Mouse (Mus musculus): ENCODE data around the gene Fam163b. TPM values are rescaled to one million over a fixed set of nuclear protein-coding genes. Genes with fewer than 3 reads are reported as not detected.

Gene Fam163b
- 129 and 142 TPM in 2 replicates for polyA plus RNA-seq (2012; rRNA removed)

DNA sequence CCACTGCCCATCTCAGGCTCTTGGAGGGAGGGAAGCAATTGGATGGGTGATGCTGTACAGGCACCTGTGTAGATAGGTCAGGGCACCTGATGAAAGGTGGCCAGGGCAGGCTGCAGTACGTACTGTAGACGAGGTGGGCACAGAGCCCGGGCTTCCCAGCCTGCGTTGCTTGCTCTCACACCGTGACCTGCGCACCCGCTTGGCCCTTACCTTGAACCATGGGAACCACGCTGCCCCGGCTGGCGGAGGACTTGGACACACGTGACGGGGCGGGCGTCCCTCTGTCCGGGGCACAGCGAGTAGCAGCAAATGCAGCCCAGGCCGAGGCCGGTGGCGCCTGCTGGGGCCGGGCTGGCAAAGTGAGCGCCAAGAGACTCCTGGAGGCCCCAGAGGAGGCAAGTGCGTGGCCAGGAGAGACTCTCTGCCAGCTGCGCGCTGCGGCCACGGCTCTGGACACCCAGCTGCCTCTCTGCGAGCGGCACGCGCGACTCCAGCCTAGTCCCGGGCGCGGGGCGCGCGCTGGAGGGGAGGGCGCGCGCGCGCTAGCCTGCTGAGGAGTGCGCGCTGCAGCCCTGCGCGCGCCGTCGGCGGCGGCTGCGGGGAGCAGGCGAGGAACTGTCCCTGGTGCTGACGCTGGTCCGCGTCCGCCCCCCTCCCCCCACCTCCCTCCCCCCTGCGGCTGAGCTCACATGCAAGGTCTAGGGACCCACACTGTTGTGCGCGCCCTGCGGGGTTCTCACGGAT lies at the start of gene Fam163b:
Fam163b (minus strand) TSS at position 542 of the 744 bp plus-strand sequence.
- Histone ChIP-seq H3K4me1 (ENCODE audit: control insufficient read depth, insufficient read depth, low read length) (no peaks in the 10 kb centered on the region; the same call in 1 of the 2 replicates), H3K27ac (ENCODE audit: insufficient read depth, low read length) (peak within 1 kb of the TSS; percentile 73), H3K4me3 (ENCODE audit: insufficient read depth, low read length) (peak within 1 kb of the TSS; percentile 56)
- TF ChIP-seq POLR2A (IDR thresholded peaks at IDR 0.05; ENCODE audit: extremely low read depth, insufficient read depth, low read length): peak; percentile 58; the same call in 1 of the 2 replicates
- no peak for TF ChIP-seq CTCF (IDR thresholded peaks at IDR 0.05; ENCODE audit: extremely low read depth, insufficient read depth, low read length)

DNA sequence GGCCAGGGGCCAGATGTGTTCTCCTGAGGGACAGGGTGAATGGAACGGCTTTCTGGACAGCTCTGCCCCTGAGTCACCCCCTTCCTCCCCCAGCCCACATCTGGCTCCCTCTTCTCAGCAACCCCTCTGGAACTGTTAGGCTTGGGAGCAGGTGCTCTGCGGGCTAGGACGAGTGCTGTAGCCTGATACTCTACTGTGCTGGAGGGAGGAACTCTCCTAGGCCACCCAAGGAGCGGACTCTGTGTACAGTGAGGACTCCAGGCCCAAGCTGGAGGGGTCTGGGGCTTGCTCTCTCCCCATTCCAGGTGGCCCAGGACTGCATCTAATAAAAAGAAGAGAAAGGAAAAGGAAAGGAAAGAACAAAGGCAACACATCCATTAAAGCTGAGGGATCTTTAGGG lies 47.7 kb upstream of the Fam163b start:
- no peak for TF ChIP-seq CTCF (IDR thresholded peaks at IDR 0.05; ENCODE audit: extremely low read depth, insufficient read depth, low read length)
- TF ChIP-seq POLR2A (IDR thresholded peaks at IDR 0.05; ENCODE audit: extremely low read depth, insufficient read depth, low read length): no peak
- no peak overlapping the region for H3K4me3 ChIP-seq (ENCODE audit: insufficient read depth, low read length)
- H3K4me1 ChIP-seq (ENCODE audit: control insufficient read depth, insufficient read depth, low read length): no peaks in the 10 kb centered on the region
- H3K27ac ChIP-seq (ENCODE audit: insufficient read depth, low read length): no peak overlapping the region

DNA sequence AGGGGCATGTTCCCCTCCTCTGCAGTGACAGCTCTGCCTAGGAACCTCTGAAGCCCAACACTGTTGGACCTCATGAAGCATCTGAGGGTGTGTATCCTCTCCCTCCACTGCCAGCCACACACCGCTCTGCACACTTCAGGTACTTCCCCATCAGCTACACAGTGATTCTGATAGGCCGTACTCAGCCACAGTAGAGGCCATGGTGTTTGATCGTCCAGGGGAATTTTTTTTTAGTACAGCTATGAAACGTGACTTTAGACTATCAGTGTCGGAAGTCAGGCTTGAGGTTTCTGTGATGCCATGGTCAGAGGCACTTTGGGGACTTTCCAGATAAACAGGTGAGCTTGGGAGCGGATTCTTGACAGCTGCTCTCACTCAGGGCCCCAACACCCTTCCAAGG lies 45.2 kb upstream of the Fam163b start:
- TF ChIP-seq CTCF (IDR thresholded peaks at IDR 0.05; ENCODE audit: extremely low read depth, insufficient read depth, low read length) (no peak), POLR2A (IDR thresholded peaks at IDR 0.05; ENCODE audit: extremely low read depth, insufficient read depth, low read length) (no peak)
- no peaks in the 10 kb centered on the region for H3K4me1 ChIP-seq (ENCODE audit: control insufficient read depth, insufficient read depth, low read length)
- H3K4me3 ChIP-seq (ENCODE audit: insufficient read depth, low read length): no peak overlapping the region
- no peak overlapping the region for H3K27ac ChIP-seq (ENCODE audit: insufficient read depth, low read length)

DNA sequence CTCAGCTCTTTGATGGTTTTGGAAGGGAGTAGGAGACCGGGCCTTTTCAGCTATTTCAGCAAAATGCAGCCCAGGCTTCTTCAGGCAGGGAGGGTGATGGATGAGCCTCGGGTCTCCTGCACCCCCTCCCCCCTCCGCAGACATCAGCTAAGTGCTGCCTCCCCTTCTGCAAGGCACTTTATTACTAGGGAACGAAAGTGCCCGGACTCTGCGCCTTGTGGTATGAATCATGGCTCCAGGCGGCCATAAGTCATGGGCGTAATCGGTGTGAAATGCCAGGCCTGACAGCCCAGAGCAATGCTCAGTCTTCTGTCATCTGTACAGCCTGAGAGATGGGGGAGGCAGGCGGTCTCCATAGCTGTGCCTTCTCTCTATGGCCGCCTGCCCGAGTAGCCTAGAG lies 41.4 kb upstream of the Fam163b start:
- no peak overlapping the region for H3K4me3 ChIP-seq (ENCODE audit: insufficient read depth, low read length)
- no peak overlapping the region for H3K27ac ChIP-seq (ENCODE audit: insufficient read depth, low read length)
- TF ChIP-seq CTCF (IDR thresholded peaks at IDR 0.05; ENCODE audit: extremely low read depth, insufficient read depth, low read length) (no peak), POLR2A (IDR thresholded peaks at IDR 0.05; ENCODE audit: extremely low read depth, insufficient read depth, low read length) (no peak)
- 0 out of 2 replicates have a peak, but pooled peaks cover under 1% of the 10 kb centered on the region for H3K4me1 ChIP-seq (ENCODE audit: control insufficient read depth, insufficient read depth, low read length)

DNA sequence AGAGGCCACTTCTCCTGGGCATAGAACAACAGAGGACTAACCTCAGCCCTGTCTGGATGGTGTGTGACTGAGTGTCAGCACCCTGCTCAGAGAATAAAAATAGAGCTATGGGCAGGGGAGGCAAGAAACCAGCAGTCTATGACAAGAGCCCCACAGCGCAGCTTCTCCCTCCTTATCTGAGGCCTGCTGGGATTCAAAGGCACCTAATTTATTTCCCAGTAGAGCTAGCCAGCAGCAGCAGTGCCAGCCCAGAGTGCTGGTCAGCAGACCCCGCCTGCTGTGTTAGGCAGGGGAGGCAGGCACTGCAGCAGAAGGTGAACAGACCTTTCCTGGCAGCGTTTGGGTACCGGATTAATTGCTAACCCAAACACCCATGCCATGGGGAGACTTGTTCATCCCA lies 39.6 kb upstream of the Fam163b start:
- TF ChIP-seq CTCF (IDR thresholded peaks at IDR 0.05; ENCODE audit: extremely low read depth, insufficient read depth, low read length) (no peak), POLR2A (IDR thresholded peaks at IDR 0.05; ENCODE audit: extremely low read depth, insufficient read depth, low read length) (no peak)
- Histone ChIP-seq H3K4me3 (ENCODE audit: insufficient read depth, low read length) (no peak overlapping the region), H3K27ac (ENCODE audit: insufficient read depth, low read length) (no peak overlapping the region), H3K4me1 (ENCODE audit: control insufficient read depth, insufficient read depth, low read length) (peaks cover 3% of the 10 kb centered on the region; the same call in 1 of the 2 replicates)

DNA sequence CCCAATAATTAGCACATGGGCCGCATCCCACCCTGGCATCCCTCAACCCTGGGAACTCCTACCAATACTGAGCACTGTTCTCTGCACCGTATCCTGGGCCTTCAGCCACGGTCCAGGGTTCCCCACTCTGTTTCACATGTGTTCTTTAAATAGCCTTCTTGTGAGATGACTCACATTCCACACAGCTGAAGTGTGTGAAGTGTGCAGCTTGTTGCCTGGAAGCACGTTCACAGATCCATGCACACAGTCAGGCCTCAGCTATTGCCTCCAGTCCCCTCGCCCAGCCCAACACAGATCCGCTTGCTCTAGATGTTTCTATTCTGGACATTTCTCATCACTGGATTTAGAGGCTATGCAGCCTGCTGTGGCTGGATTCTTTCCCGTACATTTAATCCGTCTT lies 36.8 kb upstream of the Fam163b start:
- no peak overlapping the region for H3K4me3 ChIP-seq (ENCODE audit: insufficient read depth, low read length)
- TF ChIP-seq CTCF (IDR thresholded peaks at IDR 0.05; ENCODE audit: extremely low read depth, insufficient read depth, low read length) (no peak), POLR2A (IDR thresholded peaks at IDR 0.05; ENCODE audit: extremely low read depth, insufficient read depth, low read length) (no peak)
- H3K4me1 ChIP-seq (ENCODE audit: control insufficient read depth, insufficient read depth, low read length): peaks cover 8% of the 10 kb centered on the region
- H3K27ac ChIP-seq (ENCODE audit: insufficient read depth, low read length): no peak overlapping the region

DNA sequence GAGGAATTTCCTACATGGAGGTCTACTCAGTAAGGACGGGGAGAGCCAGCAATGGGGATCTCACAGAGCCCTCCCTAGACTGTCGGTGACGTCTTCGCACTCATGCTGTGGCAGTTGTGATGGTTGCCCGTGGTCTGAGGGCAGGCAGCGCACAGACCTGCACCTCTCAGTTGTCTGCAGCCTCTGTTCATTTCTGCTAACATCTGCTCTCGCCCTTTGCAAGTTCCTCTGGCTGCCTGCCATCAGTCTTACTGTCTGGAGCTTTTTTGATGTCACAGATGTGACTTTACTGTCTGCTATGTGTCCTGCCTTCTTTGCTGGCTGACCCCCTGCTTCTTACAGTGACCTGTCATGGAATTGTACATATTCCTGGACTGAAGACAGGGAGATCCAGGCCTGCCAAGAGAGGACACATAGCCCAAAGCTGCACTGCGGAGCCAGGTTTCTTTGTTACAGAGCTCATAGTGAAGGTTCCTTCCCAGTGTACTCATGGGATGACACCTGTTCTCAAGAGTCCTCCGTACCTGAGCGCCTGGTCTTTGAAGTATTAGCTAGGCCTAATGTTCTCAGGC lies 33.5 kb upstream of the Fam163b start:
- H3K4me1 ChIP-seq (ENCODE audit: control insufficient read depth, insufficient read depth, low read length): peaks cover 8% of the 10 kb centered on the region
- H3K4me3 ChIP-seq (ENCODE audit: insufficient read depth, low read length): no peak overlapping the region
- no peak for TF ChIP-seq POLR2A (IDR thresholded peaks at IDR 0.05; ENCODE audit: extremely low read depth, insufficient read depth, low read length)
- no peak for TF ChIP-seq CTCF (IDR thresholded peaks at IDR 0.05; ENCODE audit: extremely low read depth, insufficient read depth, low read length)
- H3K27ac ChIP-seq (ENCODE audit: insufficient read depth, low read length): no peak overlapping the region

DNA sequence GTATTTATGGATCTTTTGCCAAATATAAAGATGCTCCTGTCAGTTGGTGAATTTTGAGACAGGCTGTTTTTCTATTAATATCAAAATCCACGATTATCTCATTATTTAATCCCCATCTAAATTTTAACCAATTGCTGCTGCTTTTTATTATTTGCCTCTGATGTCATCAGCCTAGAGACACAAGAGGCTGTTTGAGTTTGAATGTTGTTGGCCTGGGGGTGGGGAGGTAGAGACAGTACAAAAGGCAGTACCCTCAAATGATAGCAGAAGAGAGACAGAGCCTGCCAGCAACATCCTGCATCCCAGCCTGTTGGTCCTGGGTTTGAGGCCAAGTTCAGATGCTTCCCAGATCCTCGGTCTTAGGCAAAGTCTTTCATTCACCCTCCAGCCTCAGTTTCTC lies 32.0 kb upstream of the Fam163b start:
- TF ChIP-seq POLR2A (IDR thresholded peaks at IDR 0.05; ENCODE audit: extremely low read depth, insufficient read depth, low read length): no peak
- TF ChIP-seq CTCF (IDR thresholded peaks at IDR 0.05; ENCODE audit: extremely low read depth, insufficient read depth, low read length): no peak

DNA sequence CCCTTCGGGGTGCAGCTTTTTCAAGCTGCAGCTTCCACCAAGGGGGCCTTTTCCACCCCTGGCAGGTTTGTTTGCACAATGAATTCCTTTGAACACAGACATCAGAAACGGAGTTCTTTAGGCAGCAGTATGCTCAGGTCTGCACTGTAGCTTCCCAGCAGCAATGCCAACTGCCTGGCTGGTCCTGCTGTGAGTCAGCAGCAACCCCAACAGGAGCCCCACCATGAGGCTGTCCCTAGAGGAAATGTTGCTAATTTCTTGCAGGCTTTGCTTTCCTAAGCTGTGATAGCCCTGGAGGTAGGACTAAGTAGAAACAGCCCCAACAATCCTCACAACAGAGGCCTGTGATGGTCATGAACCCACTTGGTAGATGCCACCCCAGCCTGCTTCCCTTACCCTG lies 24.7 kb upstream of the Fam163b start:
- no peak for TF ChIP-seq POLR2A (IDR thresholded peaks at IDR 0.05; ENCODE audit: extremely low read depth, insufficient read depth, low read length)
- no peak for TF ChIP-seq CTCF (IDR thresholded peaks at IDR 0.05; ENCODE audit: extremely low read depth, insufficient read depth, low read length)
- Histone ChIP-seq H3K4me1 (ENCODE audit: control insufficient read depth, insufficient read depth, low read length) (peaks cover 22% of the 10 kb centered on the region), H3K4me3 (ENCODE audit: insufficient read depth, low read length) (no peak overlapping the region), H3K27ac (ENCODE audit: insufficient read depth, low read length) (no peak overlapping the region)

More for the DNA sequence above, 32.0 kb upstream of the Fam163b start:
- Histone ChIP-seq H3K4me1 (ENCODE audit: control insufficient read depth, insufficient read depth, low read length) (peaks cover 8% of the 10 kb centered on the region), H3K4me3 (ENCODE audit: insufficient read depth, low read length) (no peak overlapping the region), H3K27ac (ENCODE audit: insufficient read depth, low read length) (no peak overlapping the region)

DNA sequence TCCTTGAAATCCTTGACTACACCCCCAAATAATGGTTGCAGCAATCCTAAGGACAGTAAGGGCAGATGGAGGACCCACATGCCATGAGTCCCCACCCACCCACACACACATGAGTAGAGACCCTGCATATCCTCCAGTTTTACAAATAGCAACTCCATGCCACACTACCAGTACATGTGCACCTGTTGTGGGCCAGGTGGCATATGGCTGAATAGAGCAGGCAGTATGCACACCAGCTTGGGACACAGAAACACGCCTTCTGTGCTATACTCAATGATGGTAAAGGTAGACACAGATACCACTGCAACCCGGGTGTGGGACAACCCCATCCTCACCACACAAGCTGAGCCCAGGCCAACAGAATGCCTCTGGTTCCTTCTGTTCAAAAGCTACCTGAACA lies 23.8 kb upstream of the Fam163b start:
- H3K27ac ChIP-seq (ENCODE audit: insufficient read depth, low read length): no peak overlapping the region
- no peak overlapping the region for H3K4me3 ChIP-seq (ENCODE audit: insufficient read depth, low read length)
- H3K4me1 ChIP-seq (ENCODE audit: control insufficient read depth, insufficient read depth, low read length): peaks cover 22% of the 10 kb centered on the region
- no peak for TF ChIP-seq CTCF (IDR thresholded peaks at IDR 0.05; ENCODE audit: extremely low read depth, insufficient read depth, low read length)
- TF ChIP-seq POLR2A (IDR thresholded peaks at IDR 0.05; ENCODE audit: extremely low read depth, insufficient read depth, low read length): no peak
